Mouse (Mus musculus) common myeloid progenitor, adult 5-6 weeks (primary cell): ENCODE results near the gene Ugt1a9. TPM values are rescaled to one million over a fixed set of nuclear protein-coding genes. Genes with fewer than 3 reads are reported as not detected.
"Not testable (repeated sequence)": the region's sequence is repeated elsewhere in the genome, so short reads cannot be mapped to it uniquely, and the experiment has no call there.

Experiments
- ATAC-seq: replicated peaks from 2 replicates; pipeline ENCODE4 v1.8.0; 2016; ENCODE audit warnings: low read depth, mild to moderate bottlenecking, moderate TSS enrichment, inconsistent platforms; ENCODE audit not compliant: poor library complexity, severe bottlenecking
- total RNA-seq: library from RNA; stranded (forward); fragments of 200-1000, 187-1606 nt; gene quantifications from 2 replicates; pipeline ENCODE4 v1.2.3, GENCODE M21; 2017

Gene Ugt1a9
- total RNA-seq: not detected in 2 replicates

- ATAC-seq: no peak
Measured at GRCm38 (mm10) chr1:88070495-88070894, at the start of gene Ugt1a9. Ugt1a9 (plus strand) TSS chr1:88070800.

DNA sequence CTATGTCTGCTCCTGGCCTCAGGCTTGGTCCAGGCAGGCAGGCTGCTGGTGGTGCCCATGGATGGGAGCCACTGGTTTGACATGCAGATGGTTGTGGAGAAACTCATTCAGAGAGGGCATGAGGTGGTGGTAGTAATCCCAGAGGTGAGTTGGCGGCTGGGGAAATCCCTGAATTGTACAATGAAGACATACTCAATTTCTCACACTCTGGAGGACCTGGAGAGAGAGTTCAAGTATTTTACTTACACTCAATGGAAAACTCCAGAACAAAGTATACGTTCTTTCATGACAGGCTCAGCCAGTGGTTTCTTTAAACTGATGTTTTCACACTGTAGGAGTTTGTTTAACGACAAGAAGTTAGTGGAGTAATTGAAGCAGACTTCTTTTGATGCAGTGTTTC, 45.4 kb upstream of the Ugt1a9 start:
- ATAC-seq: not testable (repeated sequence)

DNA sequence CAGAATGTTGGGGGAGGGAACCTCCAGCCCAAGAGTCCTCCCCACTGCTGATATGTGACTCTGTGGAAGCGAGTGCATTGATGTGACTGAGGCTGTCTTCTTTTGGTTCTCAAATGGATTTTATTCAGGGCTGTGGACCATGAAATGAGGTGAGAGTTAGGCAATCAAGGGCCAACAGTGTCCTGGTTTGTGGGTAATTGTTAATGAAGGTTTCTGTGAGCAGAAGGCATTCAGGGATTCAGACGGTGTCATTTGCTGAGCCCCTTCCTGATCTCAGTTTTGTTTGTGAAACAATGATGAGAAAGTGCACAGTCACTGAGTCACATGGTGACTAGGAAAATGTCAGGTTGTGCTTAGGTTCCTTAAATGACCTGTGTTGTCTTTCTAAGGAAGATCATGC, 27.6 kb upstream of the Ugt1a9 start:
- ATAC-seq: 0 out of 2 replicates have a peak, but pooled peaks have one; percentile 20

DNA sequence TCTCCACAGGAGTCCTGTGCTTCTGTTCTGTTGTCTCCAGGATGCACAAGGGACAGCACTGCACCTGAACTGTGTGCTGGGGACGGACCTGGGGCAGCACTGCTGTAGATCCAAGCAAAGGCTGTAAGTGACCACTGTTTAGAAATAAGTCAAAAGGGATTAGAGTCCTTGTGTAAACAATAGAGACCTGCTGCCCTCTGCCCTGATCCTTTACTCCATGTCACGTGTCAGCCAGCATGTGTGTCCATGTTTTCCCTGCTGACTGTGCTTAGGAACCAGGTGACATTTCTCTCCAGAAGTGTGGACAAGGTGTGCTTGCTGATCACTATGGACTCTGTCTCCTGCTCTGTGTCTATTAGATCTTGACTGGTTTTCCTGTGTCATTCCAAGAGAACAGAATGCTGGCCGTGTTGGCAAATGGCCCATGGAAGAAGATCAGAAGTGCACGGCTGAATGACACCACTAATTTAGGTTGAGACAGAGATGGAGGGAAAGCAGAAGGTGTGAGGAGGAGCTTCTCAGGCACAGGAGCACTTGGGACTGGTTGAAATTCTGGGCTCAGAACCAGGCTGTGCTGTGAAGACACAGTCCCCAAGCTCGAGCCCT, 25.7 kb upstream of the Ugt1a9 start:
- ATAC-seq: not testable (repeated sequence)

GRCm38 (mm10) chr1:88047408-88047807, 23.2 kb upstream of the Ugt1a9 start:
- 0 out of 2 replicates have a peak, but pooled peaks have one; percentile 20 for ATAC-seq

DNA sequence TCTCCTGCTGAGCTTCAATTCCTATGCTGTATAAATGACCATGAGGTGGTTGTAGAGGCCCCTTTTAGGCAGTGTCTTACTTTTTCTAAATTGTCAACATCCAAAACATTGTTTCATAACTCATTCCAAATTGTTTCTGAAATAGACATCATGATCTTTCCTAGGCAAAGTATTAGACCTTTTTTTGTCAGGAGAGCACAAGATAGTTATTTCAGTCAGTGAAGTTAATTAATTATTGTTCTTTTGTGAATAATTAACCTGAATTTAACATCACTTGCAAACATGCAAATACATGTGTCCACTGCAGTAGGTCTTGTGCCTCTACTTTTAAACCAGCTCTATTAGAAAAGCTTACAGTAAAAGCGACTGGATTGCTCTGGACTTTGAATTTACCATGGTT, 15.5 kb upstream of the Ugt1a9 start, which contains the start of gene Ugt1a10:
Gene Ugt1a10, plus strand, starts transcription at position 301 of the 400 bp plus-strand sequence.
- no peak for ATAC-seq

GRCm38 (mm10) chr1:88066472-88067102, 4.0 kb upstream of the Ugt1a9 start:
- peak; percentile 42; the same call in 1 of the 2 replicates for ATAC-seq

DNA sequence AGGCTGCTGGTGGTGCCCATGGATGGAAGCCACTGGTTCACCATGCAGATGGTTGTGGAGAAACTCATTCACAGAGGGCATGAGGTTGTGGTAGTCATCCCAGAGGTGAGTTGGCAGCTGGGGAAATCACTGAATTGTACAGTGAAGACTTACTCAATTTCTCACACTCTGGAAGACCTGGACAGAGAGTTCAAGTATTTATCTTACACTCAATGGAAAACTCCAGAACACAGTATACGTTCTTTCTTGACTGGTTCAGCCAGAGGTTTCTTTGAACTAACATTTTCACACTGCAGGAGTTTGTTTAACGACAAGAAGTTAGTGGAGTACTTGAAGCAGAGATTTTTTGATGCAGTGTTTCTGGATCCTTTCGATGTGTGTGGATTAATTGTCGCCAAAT, 302 bp downstream of the Ugt1a9 start:
- ATAC-seq: no peak

DNA sequence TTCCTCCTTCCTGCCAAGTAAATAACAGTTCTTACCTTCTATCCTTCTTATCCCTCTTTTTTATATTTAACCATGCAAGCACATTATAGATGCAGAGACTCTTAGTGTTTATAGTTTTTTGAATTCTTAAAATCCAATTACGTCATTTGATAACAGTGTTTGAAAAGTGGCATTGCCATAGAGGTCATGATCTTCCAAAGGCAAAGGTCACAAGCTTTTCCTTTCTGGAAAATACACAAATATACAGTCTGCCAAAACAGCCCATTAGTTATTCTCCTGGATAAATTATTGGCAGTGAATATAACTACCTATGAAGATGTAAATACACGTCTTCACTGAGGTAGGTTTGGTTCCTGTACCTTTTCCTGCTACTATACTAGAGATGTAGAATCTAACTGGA, 3.9 kb downstream of the Ugt1a9 start:
- no peak for ATAC-seq

DNA sequence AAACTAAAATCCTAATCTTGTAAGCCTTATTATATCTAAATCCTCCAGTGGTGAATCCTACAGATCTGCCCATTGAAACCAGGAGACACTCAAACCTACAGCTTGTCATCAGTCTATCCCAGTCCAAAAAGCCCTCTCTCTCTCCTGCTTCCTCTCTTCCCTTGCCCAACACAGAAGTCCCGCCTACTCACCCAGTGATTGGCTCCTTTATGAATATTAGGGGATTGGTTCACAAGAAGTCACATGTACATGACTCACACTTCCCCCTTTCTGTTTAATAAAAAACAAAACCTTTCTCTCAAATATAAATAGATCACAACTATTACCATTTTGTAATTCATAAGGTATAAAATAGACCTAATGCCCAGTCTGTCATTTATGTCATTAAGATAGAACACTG, 6.5 kb downstream of the Ugt1a9 start:
- ATAC-seq: no peak

GRCm38 (mm10) chr1:88081670-88082069, 11.1 kb downstream of the Ugt1a9 start:
- ATAC-seq: 0 out of 2 replicates have a peak, but pooled peaks have one; percentile 32

DNA sequence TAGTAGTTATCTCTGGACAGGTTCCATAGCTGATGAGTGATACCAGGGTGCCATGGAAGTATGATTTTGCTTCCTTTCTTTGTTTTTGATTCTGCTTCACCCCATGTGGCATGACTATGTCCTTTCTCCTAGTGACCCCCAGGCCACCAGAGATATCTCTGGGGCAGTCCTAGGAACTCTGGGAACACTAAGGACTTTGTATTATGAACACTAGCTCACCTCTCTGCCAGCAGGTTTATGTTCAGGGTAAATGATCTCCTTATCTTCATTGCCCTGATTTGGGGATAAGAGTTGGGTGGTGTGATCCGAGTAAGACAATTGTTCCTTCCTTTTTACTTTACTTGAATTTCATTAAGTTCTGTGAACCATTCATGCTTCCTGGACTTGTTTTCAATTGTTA, 15.5 kb downstream of the Ugt1a9 start:
- no peak for ATAC-seq

- no peak for ATAC-seq
Measured at GRCm38 (mm10) chr1:88087513-88087912, 16.9 kb downstream of the Ugt1a9 start, which contains the start of gene Ugt1a8. Ugt1a8 (plus strand) TSS chr1:88087813.

DNA sequence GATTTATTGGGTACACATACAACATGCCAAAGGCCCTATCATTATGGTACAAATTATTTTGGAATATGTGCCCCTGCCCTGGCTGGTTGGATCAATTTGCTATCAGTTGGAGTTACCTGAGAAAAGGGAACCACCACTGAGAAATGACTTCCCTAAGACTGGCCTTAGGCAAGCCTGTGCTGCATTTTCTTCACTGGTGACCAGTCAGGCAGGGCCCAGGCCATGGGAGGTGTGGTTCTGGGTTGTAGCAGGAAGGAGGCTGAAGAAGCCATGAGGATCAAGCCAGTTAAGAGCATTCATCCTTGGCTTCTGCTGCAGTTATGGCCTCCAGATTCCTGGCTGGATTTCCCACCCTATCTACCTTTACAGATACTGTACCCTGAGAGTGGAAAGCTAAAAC, 21.7 kb downstream of the Ugt1a9 start:
- no peak for ATAC-seq

DNA sequence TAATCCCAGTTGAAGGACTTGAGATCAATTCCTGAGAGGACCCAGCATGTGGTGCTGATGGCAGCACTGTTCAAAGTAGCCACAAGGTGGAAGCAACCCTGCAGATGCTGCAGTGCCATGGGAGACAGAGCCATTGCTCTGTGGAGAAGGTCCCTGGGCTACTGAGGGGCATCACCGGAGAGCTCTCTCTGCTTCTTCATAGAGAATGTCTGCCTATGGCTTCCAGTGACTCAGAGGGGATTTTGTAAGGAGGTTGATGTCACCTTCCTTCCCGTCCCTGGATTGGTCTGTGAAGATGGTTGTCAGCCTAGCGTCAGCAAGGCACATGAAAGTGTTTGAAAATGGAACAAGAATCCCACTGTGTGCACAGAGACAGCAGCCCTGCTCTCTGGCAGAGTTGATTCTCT, 23.7 kb downstream of the Ugt1a9 start:
- ATAC-seq: peak; percentile 66

GRCm38 (mm10) chr1:88094941-88095492, 24.4 kb downstream of the Ugt1a9 start, which contains the start of gene Ugt1a7c:
Ugt1a7c (plus strand) TSS chr1:88095062.
- ATAC-seq: peak; percentile 79

GRCm38 (mm10) chr1:88098546-88098945, 27.9 kb downstream of the Ugt1a9 start:
- peak; percentile 27; the same call in 1 of the 2 replicates for ATAC-seq

GRCm38 (mm10) chr1:88099691-88100090, 29.1 kb downstream of the Ugt1a9 start:
- ATAC-seq: not testable (repeated sequence)

DNA sequence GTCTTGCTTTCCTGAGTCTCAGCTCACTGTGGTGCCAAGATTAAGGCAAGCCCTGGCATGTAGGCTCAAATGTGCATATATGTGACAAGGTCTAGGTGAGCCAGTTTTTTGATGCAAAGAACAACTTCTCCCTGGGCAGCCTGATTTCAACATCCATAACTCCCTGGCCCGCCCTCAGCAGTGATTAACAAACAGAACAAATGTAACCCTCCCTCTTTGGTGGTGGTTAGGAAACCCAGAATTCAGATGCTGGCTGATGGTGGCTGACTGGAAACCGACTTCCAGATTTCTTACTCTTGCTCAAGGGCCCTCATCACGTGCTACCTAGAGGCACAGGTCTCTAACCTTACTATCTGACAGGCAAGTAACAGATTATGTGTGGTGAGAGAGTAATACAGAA, 32.4 kb downstream of the Ugt1a9 start, which contains the start of gene Ugt1a6b:
Gene Ugt1a6b, plus strand, starts transcription at position 234 of the 400 bp plus-strand sequence.
- ATAC-seq: peak; percentile 92

- not testable (repeated sequence) for ATAC-seq
Measured at GRCm38 (mm10) chr1:88103697-88104468, 33.3 kb downstream of the Ugt1a9 start.
